In the genomic region with DNA sequence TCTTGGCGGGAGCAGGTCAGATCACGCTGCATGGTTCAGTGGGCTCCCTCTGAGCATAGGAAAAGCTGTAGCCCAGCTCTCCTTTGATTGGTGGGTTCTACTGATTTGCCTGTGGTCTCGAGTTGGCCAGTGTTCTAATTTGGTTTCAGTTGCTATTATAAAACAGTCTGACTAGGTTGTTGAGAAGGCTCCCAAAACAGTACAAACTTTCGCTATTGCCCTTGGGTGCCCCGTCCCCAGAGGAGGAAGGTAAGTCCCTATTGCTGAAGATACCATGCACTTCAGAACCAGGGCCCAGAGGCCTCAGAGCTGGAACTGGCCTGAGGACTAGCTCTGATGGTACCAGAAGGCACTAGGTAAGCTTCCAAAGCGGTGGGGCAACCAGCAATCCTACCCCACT, we compare ENCODE assay signal across 17 mouse cellular contexts.
"Had no signal": no experiment of that assay in that cellular context is flagged by ENCODE, and none has a peak within 500 bp of the region (broad histone marks: within the 10 kb centered on the region; RNA-seq: fewer than 3 reads in every experiment).

No protein-coding gene starts in this region.

- H3K9me3 ChIP-seq: midbrain, embryonic 10.5 days; midbrain, embryonic 12.5 days; neural tube, embryonic 13.5 days; neural tube, embryonic 15.5 days had no signal

- H3K27ac ChIP-seq: midbrain, embryonic 10.5 days; midbrain, embryonic 12.5 days; neural tube, embryonic 13.5 days; neural tube, embryonic 15.5 days had no signal

- ATAC-seq: midbrain, embryonic 16.5 days had no signal

- H3K4me1 ChIP-seq: neural tube, embryonic 15.5 days had no signal

- H3K4me2 ChIP-seq: lung, embryonic 14.5 days; midbrain, embryonic 12.5 days; neural tube, embryonic 13.5 days; neural tube, embryonic 15.5 days had no signal

- H3K27me3 ChIP-seq: midbrain, embryonic 12.5 days; neural tube, embryonic 13.5 days; neural tube, embryonic 15.5 days had no signal

- H3K36me3 ChIP-seq: midbrain, embryonic 10.5 days; midbrain, embryonic 12.5 days; neural tube, embryonic 13.5 days; neural tube, embryonic 15.5 days had no signal

- DNase-seq: lung, embryonic 14.5 days; lung, postnatal 10 days; lung, postnatal 4 days; midbrain, embryonic 14.5 days; right cerebral cortex, adult 18-20 months; right cerebral cortex, postnatal 25 days; right cerebral cortex, postnatal 4 days; spleen, adult 18-20 months; thymus, adult 18-20 months; thymus, postnatal 14 days; thymus, postnatal 36 days had no signal

- H3K9ac ChIP-seq: lung, embryonic 14.5 days; midbrain, embryonic 12.5 days; neural tube, embryonic 13.5 days; neural tube, embryonic 15.5 days had no signal

- H3K4me3 ChIP-seq: midbrain, embryonic 10.5 days; midbrain, embryonic 12.5 days; myocyte; neural tube, embryonic 13.5 days; neural tube, embryonic 15.5 days had no signal
